10 mouse cellular contexts compared by ENCODE assay signal in genomic region chr5:20791793-20792554, GRCm38 (mm10).
A peak's percentile ranks its signal among the peaks of the same experiment; 100 is the strongest.
DNase-seq lines count a peak whose midpoint lies in the region; ATAC-seq and TF ChIP-seq lines count a peak whose summit lies in the region.
"Had no signal": no experiment of that assay in that cellular context is flagged by ENCODE, and none has a peak within 500 bp of the region (broad histone marks: within the 10 kb centered on the region; RNA-seq: fewer than 3 reads in every experiment).

No protein-coding gene starts in this region.

- H3K9me3 ChIP-seq in kidney, embryonic 14.5 days (ENCODE audit: control insufficient read depth, low read length): no peaks in the 10 kb centered on the region
- no peaks in the 10 kb centered on the region for H3K9me3 ChIP-seq in liver, postnatal 0 days (ENCODE audit: low read length)
- H3K9me3 ChIP-seq in neural tube, embryonic 15.5 days (replicated peaks): no peaks in the 10 kb centered on the region
- H3K9me3 ChIP-seq: G1E; neural tube, embryonic 12.5 days had no signal

- intact Hi-C loops in heart, postnatal 25 days (cut with DNase I): no loop called here

- H3K27ac ChIP-seq in kidney, embryonic 14.5 days (ENCODE audit: low read depth, low read length): no peak overlapping the region
- no peak overlapping the region for H3K27ac ChIP-seq in liver, postnatal 0 days (ENCODE audit: low read depth)
- no peak overlapping the region for H3K27ac ChIP-seq in neural tube, embryonic 15.5 days (replicated peaks)
- H3K27ac ChIP-seq: neural tube, embryonic 12.5 days had no signal

- H3K4me3 ChIP-seq in kidney, embryonic 14.5 days (ENCODE audit: low read length): no peak overlapping the region
- H3K4me3 ChIP-seq in liver, postnatal 0 days (ENCODE audit: low read depth, low read length): no peak overlapping the region
- H3K4me3 ChIP-seq in neural tube, embryonic 15.5 days (replicated peaks): no peak overlapping the region
- H3K4me3 ChIP-seq: neural tube, embryonic 12.5 days had no signal

- no peaks in the 10 kb centered on the region for H3K27me3 ChIP-seq in kidney, embryonic 14.5 days (ENCODE audit: control insufficient read depth, insufficient read depth, low read length)
- H3K27me3 ChIP-seq in liver, postnatal 0 days (ENCODE audit: insufficient read depth, low read length): no peaks in the 10 kb centered on the region
- no peaks in the 10 kb centered on the region for H3K27me3 ChIP-seq in neural tube, embryonic 15.5 days (replicated peaks)
- H3K27me3 ChIP-seq: neural tube, embryonic 12.5 days had no signal

- DNase-seq in kidney, adult 11 months: peak; percentile 60
- DNase-seq in adrenal gland, postnatal 36 days: peak; percentile 54 to 66
- peak; percentile 16 for DNase-seq in heart, postnatal 25 days (ENCODE audit: low spot score)
- DNase-seq in liver, postnatal 0 days: peak; percentile 17
- no peak for DNase-seq in right cerebral cortex, adult 2 months (ENCODE audit: low spot score in 2 of 2)

- ATAC-seq in kidney, embryonic 14.5 days (ENCODE audit: low FRiP score, low TSS enrichment): no peak
- ATAC-seq in liver, postnatal 0 days: peak; percentile 88
- ATAC-seq in megakaryocyte-erythroid progenitor cell, adult 5-6 weeks (replicated peaks; ENCODE audit: low FRiP score, low TSS enrichment, poor library complexity, severe bottlenecking): no peak
- ATAC-seq in neural tube, embryonic 15.5 days (ENCODE audit: low FRiP score): no peak

- no peaks in the 10 kb centered on the region for H3K4me1 ChIP-seq in kidney, embryonic 14.5 days (ENCODE audit: control insufficient read depth, insufficient read depth, low read length)
- H3K4me1 ChIP-seq in liver, postnatal 0 days (ENCODE audit: insufficient read depth): no peaks in the 10 kb centered on the region
- H3K4me1 ChIP-seq in neural tube, embryonic 15.5 days: no peaks in the 10 kb centered on the region
- H3K4me1 ChIP-seq: neural tube, embryonic 12.5 days had no signal

- no peak overlapping the region for H3K9ac ChIP-seq in kidney, embryonic 14.5 days (ENCODE audit: low read depth, low read length)
- H3K9ac ChIP-seq in liver, postnatal 0 days (replicated peaks): no peak overlapping the region
- no peak overlapping the region for H3K9ac ChIP-seq in neural tube, embryonic 15.5 days (replicated peaks)
- H3K9ac ChIP-seq: neural tube, embryonic 12.5 days had no signal

- no peak for TF ChIP-seq CTCF in liver, postnatal 0 days (IDR thresholded peaks at IDR 0.05; ENCODE audit: low read depth)

- no peak for TF ChIP-seq EP300 in liver, postnatal 0 days (IDR thresholded peaks at IDR 0.05; ENCODE audit: low read depth)

- no peak overlapping the region for H3K4me2 ChIP-seq in kidney, embryonic 14.5 days (replicated peaks; ENCODE audit: low read depth, low read length)
- H3K4me2 ChIP-seq in liver, postnatal 0 days (ENCODE audit: low read depth, low read length): no peak overlapping the region
- H3K4me2 ChIP-seq in neural tube, embryonic 15.5 days: no peak overlapping the region
- H3K4me2 ChIP-seq: neural tube, embryonic 12.5 days had no signal

- 89% methylated on average over 10 of the region's 10 CpGs for WGBS in kidney, embryonic 14.5 days
- WGBS in liver, postnatal 0 days (ENCODE audit: insufficient replicate concordance): 63% methylated on average over 10 of the region's 10 CpGs
- 89% methylated on average over 10 of the region's 10 CpGs for WGBS in neural tube, embryonic 15.5 days

- H3K36me3 ChIP-seq in kidney, embryonic 14.5 days (ENCODE audit: control insufficient read depth, insufficient read depth, low read length): peaks cover 8% of the 10 kb centered on the region; the same call in 1 of the 2 replicates
- H3K36me3 ChIP-seq in liver, postnatal 0 days (replicated peaks; ENCODE audit: insufficient read depth, low read length): peaks cover 9% of the 10 kb centered on the region; the same call in 1 of the 2 replicates
- peaks cover 21% of the 10 kb centered on the region for H3K36me3 ChIP-seq in neural tube, embryonic 15.5 days

Comparison
In these comparisons a context has a peak if more than half of its experiments do, and no peak if none do; other contexts are left out.
1. DNase-seq: peak in kidney, adult 11 months (single experiment), adrenal gland, postnatal 36 days (2 of 2), heart, postnatal 25 days (single experiment) and liver, postnatal 0 days (single experiment); none in right cerebral cortex, adult 2 months (0 of 2).